In genomic region chr17:29176391-29177267, GRCm38 (mm10) we compare ENCODE assay signal across 8 mouse cellular contexts.
A peak's percentile ranks its signal among the peaks of the same experiment; 100 is the strongest.
DNase-seq lines count a peak whose midpoint lies in the region; ATAC-seq lines count a peak whose summit lies in the region.

No protein-coding gene starts in this region.

- H3K4me1 ChIP-seq in intestine, embryonic 15.5 days (replicated peaks) = peaks cover 15% of the 10 kb centered on the region
- H3K4me1 ChIP-seq in neural tube, embryonic 11.5 days (ENCODE audit: control insufficient read depth, insufficient read depth, low read length) = peaks cover 5% of the 10 kb centered on the region; the same call in 1 of the 2 replicates

- H3K27ac ChIP-seq in intestine, embryonic 15.5 days = no peak overlapping the region
- no peak overlapping the region for H3K27ac ChIP-seq in neural tube, embryonic 11.5 days (ENCODE audit: low read depth, low read length)

- intact Hi-C loops in left cerebral cortex, postnatal 4 days (cut with DNase I) = loop anchor here (5.0 to 10.0 kb wide), 2 partner anchors 61 to 198 kb away; partner anchors contain the start of gene Cpne5

- no peaks in the 10 kb centered on the region for H3K27me3 ChIP-seq in intestine, embryonic 15.5 days (replicated peaks)
- no peaks in the 10 kb centered on the region for H3K27me3 ChIP-seq in neural tube, embryonic 11.5 days (ENCODE audit: control insufficient read depth, insufficient read depth, low read length)

- no peak overlapping the region for H3K9ac ChIP-seq in intestine, embryonic 15.5 days
- H3K9ac ChIP-seq in neural tube, embryonic 11.5 days (ENCODE audit: low read length) = no peak overlapping the region

- DNase-seq in ovary, postnatal 36 days (ENCODE audit: low spot score) = peak; percentile 50
- no peak for DNase-seq in ovary, postnatal 10 days (ENCODE audit: low spot score)
- DNase-seq in cerebellum, postnatal 14 days = peak; percentile 87 to 96
- DNase-seq in frontal cortex, postnatal 25 days (ENCODE audit: low spot score in 2 of 2) = peak; percentile 66 to 76
- DNase-seq in left cerebral cortex, postnatal 4 days = peak; percentile 81
- DNase-seq in neural tube, embryonic 11.5 days (ENCODE audit: low spot score) = peak; percentile 76
- DNase-seq in yolk sac, embryonic 10.5 days (ENCODE audit: low spot score) = peak; percentile 34

- H3K4me2 ChIP-seq in intestine, embryonic 15.5 days (replicated peaks) = no peak overlapping the region
- H3K4me2 ChIP-seq in neural tube, embryonic 11.5 days (ENCODE audit: low read depth) = no peak overlapping the region

- 24% methylated on average over 9 of the region's 9 CpGs for WGBS in intestine, embryonic 15.5 days
- WGBS in neural tube, embryonic 11.5 days = 18% methylated on average over 9 of the region's 9 CpGs

- H3K9me3 ChIP-seq in intestine, embryonic 15.5 days = no peaks in the 10 kb centered on the region
- H3K9me3 ChIP-seq in neural tube, embryonic 11.5 days (ENCODE audit: control insufficient read depth, low read length) = no peaks in the 10 kb centered on the region

- H3K4me3 ChIP-seq in intestine, embryonic 15.5 days (replicated peaks) = no peak overlapping the region
- no peak overlapping the region for H3K4me3 ChIP-seq in neural tube, embryonic 11.5 days (ENCODE audit: low read depth, low read length)

- ATAC-seq in intestine, embryonic 15.5 days = peak; percentile 62; the same call in 1 of the 2 replicates
- peak; percentile 6; the same call in 1 of the 2 replicates for ATAC-seq in neural tube, embryonic 11.5 days (ENCODE audit: insufficient read depth, low FRiP score, low TSS enrichment)

- H3K36me3 ChIP-seq in intestine, embryonic 15.5 days = no peaks in the 10 kb centered on the region
- H3K36me3 ChIP-seq in neural tube, embryonic 11.5 days (ENCODE audit: control insufficient read depth, insufficient read depth, low read length) = no peaks in the 10 kb centered on the region
